Mouse (Mus musculus): ENCODE measurements around the gene Xrcc6.
"Not testable (repeated sequence)": the region's sequence is repeated elsewhere in the genome, so short reads cannot be mapped to it uniquely, and the experiment has no call there.

Xrcc6 gene

DNA sequence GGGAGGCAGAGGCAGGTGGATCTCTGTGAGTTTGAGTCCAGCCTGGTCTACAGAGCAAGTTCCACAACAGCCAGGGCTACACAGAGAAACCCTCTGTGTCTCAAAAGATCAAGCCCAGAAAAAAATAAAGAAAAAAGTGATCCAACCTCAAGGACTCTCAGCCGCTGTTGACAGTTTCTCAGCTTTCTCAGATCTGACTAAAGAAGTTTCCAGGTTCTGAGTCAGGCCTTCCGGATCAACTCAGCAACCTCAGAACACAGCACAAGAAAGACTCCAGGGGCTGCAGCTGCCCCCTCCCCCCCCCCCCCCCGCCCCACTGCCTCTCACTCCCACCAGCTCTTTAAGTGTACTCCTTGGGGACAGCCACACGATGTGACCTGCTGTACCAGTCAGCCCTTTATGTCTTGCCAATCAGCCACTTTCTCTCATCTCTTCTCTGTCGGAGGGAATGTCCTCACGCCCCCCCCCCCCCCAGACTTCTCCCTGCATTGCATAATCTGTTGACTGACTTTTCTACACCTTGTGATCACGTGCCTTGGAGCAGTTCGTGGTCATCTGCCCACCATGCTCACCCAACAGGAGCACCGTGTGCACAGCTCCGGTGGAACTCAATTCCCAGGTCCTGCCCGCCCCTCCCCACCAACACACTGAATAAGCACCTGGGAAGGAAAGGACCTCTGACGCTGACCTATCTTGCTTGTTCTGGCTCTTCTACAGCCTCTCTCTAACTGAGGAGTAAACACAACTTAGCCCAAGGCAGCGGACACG is 21.4 kb upstream of the Xrcc6 start:
- DNase-seq (ENCODE audit: low spot score in 2 of 2) = no peak

DNA sequence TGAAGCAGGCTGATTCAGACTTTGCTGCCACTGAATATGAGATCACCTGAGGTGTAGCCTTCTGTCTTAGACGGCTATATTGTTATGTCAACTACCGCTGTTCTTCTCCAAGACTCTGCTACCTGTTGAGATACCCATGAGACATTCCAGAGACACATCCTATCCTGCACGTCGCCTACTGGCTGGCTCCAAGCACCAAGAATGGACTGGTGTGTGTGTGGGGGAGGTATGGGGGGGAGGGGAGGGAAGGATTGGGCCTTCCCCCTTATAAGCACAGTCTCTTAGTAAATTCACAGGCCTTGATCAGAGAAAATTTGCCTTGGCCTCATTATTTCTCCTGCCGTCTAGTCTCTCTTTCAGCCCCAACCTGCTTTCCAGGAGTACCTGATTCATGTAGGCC is 19.8 kb upstream of the Xrcc6 start:
- no peak for DNase-seq (ENCODE audit: low spot score in 2 of 2)

DNA sequence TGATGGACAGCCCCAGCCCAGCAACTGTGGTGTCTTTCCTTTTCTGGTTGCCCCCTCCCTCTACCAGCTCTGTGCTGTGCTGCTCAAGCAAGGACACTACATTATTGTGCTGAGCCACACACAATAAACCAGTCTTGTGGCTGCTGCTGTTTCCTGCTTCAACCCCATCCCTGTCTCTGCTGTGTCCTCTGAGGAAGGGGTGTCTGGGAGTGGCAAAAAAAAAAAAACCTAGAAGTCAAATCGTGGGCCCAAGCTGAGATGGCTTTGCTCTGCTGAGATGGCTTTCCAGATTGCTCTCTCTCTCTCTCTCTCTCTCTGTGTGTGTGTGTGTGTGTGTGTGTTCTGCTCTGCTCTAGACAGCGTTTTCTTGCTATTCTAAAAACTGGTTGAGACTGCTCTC is 19.2 kb upstream of the Xrcc6 start:
- peak in 1 of 2 experiments; percentile 18 for DNase-seq (ENCODE audit: low spot score in 2 of 2)

DNA sequence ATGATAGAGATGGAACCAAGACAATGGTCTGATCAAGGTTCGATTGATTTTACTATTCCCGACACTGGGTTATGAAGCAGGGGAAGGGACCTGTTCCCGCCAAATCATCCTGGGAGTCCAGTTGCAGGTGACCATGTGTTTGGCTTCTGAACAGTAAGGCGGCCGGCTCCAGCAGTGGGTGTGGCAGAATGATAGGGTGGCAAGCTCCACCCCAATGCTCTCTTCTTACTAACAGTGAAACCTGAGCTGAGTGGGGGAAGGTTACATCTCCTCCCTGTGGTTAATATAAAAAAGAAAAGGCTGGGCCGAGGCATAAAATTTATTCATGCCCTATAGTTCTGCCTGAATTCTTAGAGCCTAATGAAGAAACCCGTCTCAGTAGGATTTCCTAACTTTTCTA is 18.5 kb upstream of the Xrcc6 start:
- DNase-seq (ENCODE audit: low spot score in 2 of 2) = no peak

DNA sequence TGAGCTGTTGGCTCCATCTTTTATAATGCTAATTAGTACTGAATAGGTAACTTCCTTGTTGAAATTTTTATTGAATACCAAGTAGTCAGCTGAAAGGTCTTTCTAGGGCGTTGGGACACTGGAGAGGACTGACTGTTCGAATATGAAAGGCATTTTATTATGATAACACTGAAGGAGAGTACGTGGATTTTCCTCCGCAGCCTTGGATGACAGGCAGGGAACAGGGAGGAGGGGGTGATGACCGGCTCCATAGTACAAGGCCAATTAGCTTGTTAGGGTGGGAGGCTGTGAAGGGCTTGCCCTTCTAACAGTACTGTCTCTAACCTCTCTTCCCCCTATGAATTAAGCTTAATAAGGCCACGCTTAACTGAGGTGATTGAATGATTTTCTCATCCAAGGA is 18.0 kb upstream of the Xrcc6 start:
- not testable (repeated sequence) for DNase-seq (ENCODE audit: low spot score in 2 of 2)

DNA sequence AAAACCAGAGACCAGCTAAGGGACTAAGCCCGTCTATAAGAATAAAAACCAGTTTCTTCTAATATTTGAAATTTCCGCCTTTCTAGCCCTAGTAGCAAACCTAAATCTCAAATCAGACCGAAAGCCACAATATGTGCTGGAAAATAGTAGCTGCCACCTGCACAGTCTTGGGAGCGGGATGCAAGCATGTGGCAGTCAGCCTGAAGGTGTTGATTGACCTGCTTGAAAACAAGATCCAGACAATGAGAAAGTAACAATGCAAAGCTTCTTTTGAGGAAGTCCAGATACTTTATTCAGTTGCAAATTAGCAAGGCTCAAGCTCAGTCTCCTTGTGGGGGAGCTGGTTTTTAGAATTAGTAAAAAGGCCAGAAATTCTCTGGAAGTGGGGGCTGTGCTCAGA is 17.1 kb upstream of the Xrcc6 start:
- DNase-seq (ENCODE audit: low spot score in 2 of 2) = not testable (repeated sequence)

DNA sequence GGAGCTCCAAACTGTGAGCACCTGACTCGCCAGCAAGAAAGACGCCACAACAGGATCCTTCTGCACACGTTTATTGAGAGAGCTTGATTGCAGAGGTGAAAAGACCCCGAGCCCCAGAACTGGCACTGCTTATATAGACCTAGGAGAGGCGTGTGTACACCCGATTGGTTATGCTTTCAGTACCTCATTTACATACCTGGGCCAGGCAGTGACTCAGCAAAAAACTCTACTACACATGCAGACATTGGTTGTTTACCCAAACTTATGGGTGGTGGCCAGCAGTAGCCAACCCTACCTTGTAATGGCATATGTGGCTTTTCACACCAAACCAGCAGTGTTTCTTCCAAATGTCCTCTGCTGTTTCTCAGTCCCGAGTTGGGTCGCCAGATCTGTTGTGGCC is 12.5 kb upstream of the Xrcc6 start:
- DNase-seq (ENCODE audit: low spot score in 2 of 2) = not testable (repeated sequence)

DNA sequence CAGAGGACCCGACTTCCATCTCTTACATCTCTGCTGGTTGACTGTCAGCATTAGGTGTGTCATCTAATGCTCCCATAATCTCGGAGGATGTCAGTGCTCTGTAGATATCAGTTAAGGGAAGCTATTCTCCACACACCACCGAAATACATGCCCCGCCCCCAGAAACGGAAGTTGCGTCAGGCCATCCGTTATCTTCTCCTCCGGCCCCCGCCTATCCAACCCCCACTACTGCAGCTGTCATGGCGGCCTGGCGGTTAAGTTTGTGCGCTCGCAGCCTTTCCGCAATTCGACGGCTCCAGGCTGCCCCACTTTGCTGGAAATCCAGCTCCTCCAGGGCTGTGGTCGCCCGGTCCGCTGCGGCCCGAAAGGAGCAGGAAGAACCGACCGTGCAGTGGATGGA is 7.3 kb upstream of the Xrcc6 start, which contains the start of gene 1700029P11Rik:
TSS of gene 1700029P11Rik (plus strand) at position 220 of the 400 bp plus-strand sequence.
- no peak for DNase-seq (ENCODE audit: low spot score in 2 of 2)

DNA sequence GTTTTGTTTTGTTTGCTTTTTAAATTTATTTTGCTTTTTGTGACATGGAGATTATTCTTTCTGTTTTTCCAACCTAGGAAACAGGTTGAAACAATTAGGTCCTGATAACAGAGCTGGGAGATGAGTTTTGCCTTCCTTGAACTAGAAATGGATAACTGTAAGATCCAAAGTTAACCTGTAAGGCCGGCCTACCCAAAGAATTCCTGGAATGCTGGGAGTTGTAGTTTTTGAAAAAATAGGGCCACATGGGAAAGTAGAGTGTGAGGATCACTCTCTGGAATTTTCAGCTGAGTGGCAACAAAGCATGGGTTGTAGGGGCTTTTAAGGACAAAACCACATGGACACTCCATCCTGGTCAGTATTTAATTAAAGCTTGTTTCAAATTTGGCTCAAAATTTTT is 5.5 kb upstream of the Xrcc6 start:
- DNase-seq (ENCODE audit: low spot score in 2 of 2) = no peak

DNA sequence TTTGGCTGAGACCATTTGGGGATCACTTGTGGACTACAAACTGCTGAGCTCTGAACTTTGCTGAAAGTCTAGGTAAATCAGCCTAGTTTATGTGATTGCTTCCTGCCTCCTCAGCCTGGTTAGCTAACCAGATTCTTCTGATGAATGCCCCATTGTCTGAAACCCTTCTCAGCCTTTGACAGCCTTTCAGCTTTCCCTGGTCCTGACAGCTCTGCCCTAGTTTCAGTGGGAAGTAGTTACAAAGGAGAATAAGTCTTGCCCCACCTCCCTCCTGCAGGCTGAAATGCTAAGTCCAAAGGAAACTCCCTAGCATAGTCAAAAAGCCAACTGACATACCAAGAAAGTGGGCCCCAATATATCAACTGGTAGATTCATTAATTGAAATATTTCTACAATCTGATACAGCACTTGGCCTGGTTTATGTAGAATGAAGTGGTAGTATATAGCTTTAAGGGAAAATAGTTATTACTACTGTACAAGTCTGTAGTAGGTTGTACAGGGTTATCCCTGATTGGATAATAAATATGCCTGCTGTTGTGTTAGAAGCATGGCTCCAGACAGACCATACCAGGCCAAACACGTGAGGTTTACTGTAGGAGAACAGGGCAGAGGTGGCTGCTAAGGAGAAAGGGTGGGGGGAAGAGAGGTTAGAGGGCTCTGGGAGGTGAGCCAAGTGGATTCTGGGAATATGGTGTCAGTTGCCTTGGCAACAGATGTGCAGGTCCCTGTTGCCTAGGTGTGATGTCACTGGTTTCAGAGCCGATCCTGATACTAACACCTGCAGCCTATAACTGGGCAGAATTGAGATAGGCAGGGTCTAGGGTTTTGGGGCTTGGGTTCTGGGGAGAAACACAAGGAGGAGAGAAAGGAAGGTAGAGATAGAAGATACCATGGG is 2.1 kb upstream of the Xrcc6 start:
- peak in 1 of 2 experiments; percentile 42 for DNase-seq (ENCODE audit: low spot score in 2 of 2)

DNA sequence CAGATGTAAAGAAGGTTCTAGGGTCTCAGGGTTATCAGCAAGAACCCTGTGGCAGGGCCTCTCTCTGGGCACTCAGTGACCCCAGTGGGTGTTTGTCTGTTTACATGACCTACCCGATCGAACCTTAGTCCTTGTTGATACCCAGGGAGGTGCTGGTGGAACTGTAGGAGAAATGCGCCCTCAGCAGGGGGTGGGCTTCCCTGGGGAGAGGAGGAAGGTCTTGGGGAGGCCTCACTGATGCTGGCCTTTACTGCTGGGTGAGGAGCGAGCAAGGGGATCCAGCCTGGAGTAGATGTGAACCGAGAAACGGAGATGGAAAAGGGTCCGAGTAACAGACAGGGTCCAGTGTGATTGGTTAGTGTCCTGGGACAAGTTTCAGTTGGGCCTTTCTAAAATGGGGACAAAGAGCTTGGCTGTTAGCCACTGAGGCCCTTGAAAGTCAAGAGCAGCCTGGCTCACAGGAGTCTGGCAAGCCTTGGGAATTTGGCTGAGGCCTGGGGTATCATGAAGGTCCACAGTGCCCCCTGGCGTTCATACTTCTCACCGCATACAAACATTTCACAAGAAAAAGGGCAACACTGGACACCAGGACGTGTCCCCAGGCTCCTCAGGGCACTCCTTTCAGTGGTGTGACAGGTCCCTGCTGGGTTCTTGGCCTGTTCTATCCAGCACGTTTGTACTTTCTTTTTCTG is 1.9 kb downstream of the Xrcc6 start:
- DNase-seq (ENCODE audit: low spot score in 2 of 2) = peak; percentile 90 to 91

DNA sequence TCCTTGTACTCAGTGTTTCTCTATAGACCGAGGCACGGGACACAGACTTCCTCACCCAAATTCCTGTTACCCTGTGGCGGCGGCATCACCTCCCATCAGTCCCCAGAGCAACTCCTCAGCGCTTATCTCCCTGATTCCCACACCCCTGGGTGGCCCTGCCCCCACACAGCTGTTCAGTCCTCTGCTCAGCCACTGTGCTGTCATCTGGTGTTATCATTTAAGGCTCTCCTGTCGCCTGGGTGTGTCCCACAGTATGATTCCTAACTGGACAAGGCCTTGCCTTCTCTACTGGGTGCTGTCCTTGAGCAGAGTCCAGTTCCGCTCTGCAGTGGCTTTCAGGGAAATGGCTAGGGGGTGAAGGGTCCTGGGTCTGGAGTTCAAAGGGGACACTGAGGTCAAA is 2.9 kb downstream of the Xrcc6 start:
- DNase-seq (ENCODE audit: low spot score in 2 of 2) = no peak

DNA sequence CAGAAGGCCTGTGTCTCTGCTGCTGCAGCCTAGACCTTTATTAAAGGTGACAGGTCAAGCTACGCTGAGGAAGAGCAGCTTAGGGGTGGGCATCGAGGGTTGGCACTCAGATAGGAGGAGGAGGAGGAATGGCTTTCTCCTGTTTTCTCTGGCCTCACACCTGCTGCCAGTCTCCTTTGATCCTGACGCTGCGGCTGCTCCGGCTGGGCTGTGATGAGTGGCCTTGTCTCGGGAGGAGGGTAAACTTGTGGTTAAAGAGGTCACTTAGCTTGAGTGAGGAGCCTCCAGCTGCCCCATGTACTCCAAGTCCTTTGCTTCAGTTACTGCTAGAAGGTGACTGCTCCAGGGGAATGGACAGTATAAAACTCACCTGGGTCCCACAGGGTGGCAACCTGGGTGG is 6.4 kb downstream of the Xrcc6 start:
- no peak for DNase-seq (ENCODE audit: low spot score in 2 of 2)

DNA sequence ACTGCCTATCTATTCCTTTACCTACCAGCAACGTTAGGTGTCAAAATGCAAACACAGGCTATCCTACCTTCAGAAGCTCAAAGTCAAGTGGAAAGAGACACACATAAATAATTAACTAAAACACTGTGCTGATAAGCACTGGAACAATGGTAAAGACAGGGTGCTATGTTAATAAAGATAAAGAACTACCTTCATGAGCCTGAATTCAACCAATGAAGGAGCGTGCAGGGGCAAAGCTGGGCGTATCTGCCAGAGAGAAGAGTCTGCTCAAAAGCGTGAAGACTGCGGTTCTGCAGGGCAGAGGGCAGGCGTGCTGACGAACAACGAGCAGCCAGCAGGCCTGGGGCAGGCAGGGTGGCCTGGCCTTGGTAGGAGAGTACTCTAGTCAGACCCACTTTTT is 16.6 kb downstream of the Xrcc6 start:
- no peak for DNase-seq (ENCODE audit: low spot score in 2 of 2)

DNA sequence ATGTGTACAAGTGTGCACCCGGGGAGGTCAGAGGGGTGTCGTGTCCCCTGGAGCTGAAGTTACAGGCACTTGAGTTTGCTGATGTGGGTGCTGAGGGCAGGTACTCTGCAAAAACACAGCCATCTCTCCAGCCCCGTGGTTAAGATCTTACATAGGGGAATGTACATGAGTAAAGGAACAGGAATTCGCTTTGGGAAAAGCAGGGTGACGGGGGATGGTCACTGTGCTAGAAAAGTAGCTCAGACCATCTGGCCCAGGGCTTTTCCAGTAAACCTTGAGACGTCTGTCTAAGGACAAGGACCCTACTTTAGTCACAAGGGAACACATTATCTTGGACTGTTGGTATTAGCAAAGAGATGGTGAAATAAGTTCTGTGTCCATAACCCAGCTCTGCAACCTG is 24.3 kb downstream of the Xrcc6 start:
- no peak for DNase-seq (ENCODE audit: low spot score in 2 of 2)

DNA sequence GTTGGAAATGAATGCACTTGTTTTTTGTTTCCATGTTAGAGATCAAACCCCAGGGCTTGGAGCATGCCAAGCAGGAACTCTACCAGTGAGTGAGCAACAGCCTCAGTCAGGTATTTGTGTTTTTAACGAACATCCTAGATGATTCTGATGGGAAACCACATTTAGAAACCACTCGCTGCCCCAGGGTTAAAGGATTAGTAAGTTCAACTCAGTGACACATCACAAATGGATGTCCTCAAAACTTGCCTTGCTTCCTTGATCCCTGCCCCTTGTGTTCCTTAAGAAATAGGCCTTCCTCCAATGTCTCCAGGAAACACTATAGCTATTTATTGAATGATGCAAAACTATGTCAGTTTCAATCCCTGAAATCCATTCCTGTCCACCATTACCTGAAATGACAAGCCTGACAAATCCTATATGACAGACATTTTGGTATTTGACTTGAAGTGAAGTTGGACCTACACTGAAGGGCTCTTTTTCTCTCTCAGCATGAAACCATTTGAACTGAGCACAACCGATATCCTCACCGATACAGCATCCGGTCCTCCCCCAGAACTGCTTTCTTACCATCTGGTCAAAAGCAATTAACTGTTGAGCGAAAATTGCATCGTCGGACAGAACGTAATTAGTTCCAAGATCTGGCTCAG is 27.2 kb downstream of the Xrcc6 start:
- no peak for DNase-seq (ENCODE audit: low spot score in 2 of 2)

DNA sequence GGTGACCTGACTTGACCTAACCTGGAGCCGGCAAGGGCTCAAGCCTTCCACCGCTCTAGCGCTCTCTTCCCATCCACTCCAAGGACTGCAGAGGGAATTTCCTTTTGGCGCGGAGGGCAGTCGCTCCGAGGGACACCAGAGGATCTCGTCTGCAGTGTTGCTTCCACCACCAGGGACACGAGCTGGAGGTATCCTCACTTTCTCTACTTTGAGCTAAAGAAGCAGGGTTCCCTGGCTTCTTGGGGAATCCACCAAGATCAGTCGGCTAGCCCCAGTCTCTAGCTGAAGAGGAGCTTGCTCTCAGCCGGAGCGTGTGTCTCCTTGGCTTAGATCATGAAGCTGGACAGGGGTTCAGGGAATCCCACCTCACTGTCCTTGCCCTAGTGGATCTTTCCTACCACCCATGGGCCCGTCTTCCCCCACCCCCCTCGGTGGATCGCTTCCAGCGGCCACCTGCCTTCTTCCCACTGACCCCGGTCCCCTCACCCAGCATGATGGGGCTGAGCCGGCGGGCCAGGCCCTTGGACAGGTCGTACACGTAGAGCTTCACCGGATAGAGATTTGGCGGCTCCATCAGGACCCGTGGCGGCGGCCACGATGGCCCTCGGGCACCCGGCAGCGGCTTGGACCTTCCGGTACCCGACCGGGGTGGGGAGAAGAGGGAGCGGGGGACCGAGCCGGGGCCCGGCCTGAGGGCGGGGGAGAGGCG is 27.9 kb downstream of the Xrcc6 start:
- DNase-seq (ENCODE audit: low spot score in 2 of 2) = peak; percentile 58 to 63

DNA sequence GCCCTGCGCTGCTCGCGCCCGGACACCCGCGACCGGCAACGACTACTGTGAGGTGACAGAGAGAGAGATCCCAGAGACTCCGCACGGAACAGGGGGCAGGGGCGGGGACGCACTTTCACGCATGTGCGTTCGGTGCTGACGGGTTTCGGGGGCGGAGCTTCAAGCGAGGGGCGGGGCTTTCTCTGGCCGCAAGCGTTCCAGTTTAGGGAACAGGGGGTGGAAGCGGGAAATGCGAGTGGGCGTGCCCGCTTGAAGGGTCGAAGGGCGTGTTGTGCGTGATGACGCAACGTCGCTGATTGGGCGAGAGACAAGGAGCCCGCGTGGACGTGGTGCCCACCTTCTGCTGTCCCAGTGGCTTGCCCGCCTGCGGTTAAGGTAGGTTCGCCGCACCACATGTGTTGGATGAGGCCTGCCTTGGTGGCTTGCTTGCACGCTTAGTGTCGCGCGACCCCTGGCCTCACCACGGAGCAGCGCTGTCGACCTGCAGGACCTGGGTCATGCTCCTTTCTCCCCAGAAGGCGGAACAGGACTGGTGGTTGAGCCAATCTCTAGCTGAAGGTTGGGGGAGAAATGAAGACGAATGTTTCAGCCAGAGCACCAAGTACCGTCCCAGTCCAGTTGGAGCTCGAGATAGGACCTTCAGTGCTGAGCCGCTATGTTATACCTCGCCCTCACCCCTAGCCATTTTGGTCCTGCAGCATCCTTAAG is 28.6 kb downstream of the Xrcc6 start:
- DNase-seq (ENCODE audit: low spot score in 2 of 2) = peak; percentile 100

DNA sequence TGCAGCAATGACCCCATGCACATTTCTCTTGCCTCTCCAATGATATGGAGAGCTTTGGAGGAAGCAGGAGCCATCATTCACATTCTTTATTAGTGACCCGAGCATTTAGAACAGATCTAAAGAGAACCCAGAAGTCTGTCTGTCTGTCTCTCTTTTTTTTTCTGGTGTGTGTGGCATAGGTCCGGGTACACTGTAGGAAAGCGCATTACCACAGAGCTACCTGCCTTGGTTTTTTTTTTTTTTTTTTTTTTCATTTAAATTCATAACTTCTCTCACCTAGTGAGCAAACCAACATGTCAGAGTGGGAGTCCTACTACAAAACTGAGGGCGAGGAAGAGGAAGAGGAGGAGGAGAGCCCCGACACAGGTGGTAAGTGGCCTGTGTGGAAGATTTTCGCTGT is 29.2 kb downstream of the Xrcc6 start:
- DNase-seq (ENCODE audit: low spot score in 2 of 2) = no peak

DNA sequence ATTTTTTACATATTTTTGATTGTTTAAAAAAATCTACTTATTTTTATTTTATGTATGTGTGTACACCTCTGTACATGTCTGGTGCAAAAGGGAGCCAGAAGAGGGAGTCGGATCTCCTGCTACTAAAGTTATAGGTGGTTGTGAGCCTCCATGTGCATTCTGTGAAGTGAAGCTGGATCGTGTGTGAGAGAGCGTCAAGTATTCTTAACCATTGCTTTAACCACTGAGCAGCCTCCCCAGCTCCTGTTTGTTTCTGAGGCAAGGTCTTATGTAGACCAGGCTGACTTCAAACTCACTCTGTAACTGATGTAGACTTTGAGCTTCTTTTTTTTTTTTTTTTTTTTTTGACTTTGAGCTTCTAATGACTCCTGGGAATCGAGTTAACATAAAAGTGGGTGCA is 29.8 kb downstream of the Xrcc6 start:
- DNase-seq (ENCODE audit: low spot score in 2 of 2) = no peak

DNA sequence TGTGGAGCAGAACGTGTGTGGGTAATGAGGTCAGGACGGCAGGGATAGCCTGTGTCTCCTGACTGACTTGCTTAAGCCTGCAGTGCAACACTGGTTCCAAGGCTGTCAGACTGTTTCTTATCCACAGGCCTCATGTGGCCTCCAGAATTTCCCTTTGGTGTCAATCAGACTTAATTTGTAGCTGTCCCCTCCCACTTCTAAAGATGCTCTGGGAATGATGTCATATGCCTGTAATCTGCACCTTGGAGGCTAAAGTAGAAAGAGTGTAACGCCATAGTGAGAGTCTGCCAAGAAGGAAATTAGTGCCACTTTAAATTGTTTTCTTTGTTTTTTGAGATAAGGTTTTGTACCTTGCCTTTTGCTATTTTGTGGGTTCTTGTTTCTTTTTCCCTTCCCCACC is 31.7 kb downstream of the Xrcc6 start:
- no peak for DNase-seq (ENCODE audit: low spot score in 2 of 2)

Measured in right cerebral cortex, postnatal 10 days (tissue).